Mouse (Mus musculus): ENCODE data around the gene Ulk4. TPM values are rescaled to one million over a fixed set of nuclear protein-coding genes. Genes with fewer than 3 reads are reported as not detected.

Gene Ulk4
- total RNA-seq, 1 experiment from 2014 or later: 1.1 TPM

GRCm38 (mm10) chr9:120976856-120977255, 300.1 kb downstream of the Ulk4 start:
- ATAC-seq (replicated peaks; ENCODE audit: insufficient number of reproducible peaks, low FRiP score, low TSS enrichment, poor library complexity, severe bottlenecking): no peak

GRCm38 (mm10) chr9:120976158-120976557, 300.8 kb downstream of the Ulk4 start:
- ATAC-seq (replicated peaks; ENCODE audit: insufficient number of reproducible peaks, low FRiP score, low TSS enrichment, poor library complexity, severe bottlenecking): no peak

- no peak for ATAC-seq (replicated peaks; ENCODE audit: insufficient number of reproducible peaks, low FRiP score, low TSS enrichment, poor library complexity, severe bottlenecking)
Measured at GRCm38 (mm10) chr9:120974209-120974608, 302.8 kb downstream of the Ulk4 start.

GRCm38 (mm10) chr9:120973026-120973515, 303.9 kb downstream of the Ulk4 start:
- ATAC-seq (replicated peaks; ENCODE audit: insufficient number of reproducible peaks, low FRiP score, low TSS enrichment, poor library complexity, severe bottlenecking): no peak

- ATAC-seq (replicated peaks; ENCODE audit: insufficient number of reproducible peaks, low FRiP score, low TSS enrichment, poor library complexity, severe bottlenecking): no peak
Measured at GRCm38 (mm10) chr9:120965007-120965406, 312.0 kb downstream of the Ulk4 start.

GRCm38 (mm10) chr9:120964224-120964623, 312.8 kb downstream of the Ulk4 start:
- ATAC-seq (replicated peaks; ENCODE audit: insufficient number of reproducible peaks, low FRiP score, low TSS enrichment, poor library complexity, severe bottlenecking): no peak

DNA sequence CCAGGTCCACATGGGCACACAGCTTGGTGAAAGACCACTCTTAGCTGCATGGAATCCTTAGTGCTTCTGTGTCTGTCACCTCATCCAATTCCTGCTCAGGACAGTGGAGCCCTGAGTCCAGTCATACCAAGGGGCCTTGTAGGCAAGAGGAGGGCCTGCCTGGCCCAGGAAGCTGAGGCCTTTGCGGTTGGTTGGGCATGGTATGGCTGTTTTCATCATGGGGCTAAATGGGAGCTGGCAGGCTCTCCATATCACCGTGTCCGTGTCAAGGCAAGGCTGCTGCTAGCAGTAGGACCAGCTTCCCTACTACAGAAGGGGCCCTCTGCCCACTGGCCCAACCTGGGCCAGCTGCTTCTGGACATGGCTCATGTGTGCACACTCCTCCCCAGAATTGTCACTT, 313.3 kb downstream of the Ulk4 start:
- ATAC-seq (replicated peaks; ENCODE audit: insufficient number of reproducible peaks, low FRiP score, low TSS enrichment, poor library complexity, severe bottlenecking): no peak

DNA sequence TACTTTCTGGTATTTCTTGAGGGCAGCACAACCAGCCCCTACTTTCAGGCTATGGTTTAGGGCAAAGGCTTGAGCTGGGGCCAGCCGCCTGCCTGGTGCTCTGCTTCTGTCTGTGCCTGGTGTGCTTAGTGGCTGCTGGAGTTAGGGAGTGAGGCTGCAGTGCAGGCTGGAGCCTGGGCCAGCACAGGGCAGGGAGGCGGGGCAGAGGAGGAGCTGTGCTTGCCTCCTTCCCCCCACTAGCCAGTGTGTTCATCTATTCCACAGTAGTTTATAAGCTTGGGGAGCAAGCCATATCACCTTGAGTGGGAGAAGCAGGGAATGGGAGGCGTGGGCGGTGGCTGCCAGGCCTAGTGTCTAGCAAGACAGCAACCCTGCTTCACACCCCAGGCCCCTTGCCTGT, 313.9 kb downstream of the Ulk4 start:
- no peak for ATAC-seq (replicated peaks; ENCODE audit: insufficient number of reproducible peaks, low FRiP score, low TSS enrichment, poor library complexity, severe bottlenecking)

DNA sequence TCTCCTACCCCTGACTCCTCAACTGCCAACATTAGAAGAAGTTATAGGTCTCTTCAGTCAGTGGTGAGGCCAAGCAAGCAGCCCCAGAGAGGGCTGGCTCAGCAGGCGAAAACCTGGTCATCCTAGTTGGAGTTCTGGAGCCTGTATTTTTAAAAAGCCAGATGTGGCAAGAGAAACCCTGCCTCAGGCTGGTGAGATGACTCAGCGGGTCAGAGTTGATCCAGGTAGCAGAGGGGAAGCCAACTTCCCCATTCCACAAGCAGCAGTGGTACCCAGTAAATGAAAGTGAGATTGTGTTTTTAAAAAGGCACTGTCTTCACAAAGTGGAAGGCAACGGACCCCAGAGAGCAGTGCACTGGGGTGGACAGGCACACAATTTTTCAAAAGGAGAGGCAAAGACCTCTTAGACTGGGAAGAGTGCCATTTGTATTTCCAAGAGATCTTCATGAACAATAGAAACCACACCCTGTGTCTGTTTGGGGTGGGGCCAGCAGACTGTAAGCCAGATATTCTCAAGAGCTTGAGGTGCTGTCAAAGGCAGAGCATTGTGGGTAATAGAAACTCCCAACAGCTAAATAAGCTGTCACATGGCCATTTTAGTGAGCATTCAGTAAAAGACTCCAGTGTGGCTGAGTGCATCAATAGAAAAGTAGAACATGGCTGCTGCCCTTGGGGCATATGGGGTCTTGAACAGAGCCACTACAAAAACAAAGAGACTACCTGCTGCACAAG, 314.9 kb downstream of the Ulk4 start:
- no peak for ATAC-seq (replicated peaks; ENCODE audit: insufficient number of reproducible peaks, low FRiP score, low TSS enrichment, poor library complexity, severe bottlenecking)

DNA sequence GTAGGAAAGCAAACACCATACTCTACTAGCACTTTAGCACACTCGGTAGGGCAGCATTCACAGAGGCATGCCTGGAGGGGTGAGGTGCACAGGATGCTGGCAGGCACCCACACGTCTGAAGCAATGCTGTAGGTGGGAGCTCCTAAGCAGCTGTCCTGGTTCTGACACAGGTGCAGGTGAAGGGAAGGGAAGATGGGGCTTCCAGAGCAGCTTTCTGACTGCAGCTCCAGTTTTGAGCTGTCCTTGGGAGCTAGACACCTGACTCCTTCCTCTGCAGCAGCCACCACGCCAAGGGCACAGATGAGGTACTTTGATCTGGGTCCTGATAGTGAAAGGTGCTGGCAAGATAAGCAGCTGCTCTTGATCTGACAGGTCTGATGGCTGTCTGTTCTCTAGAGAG, 315.5 kb downstream of the Ulk4 start:
- no peak for ATAC-seq (replicated peaks; ENCODE audit: insufficient number of reproducible peaks, low FRiP score, low TSS enrichment, poor library complexity, severe bottlenecking)

GRCm38 (mm10) chr9:120960611-120961010, 316.4 kb downstream of the Ulk4 start:
- ATAC-seq (replicated peaks; ENCODE audit: insufficient number of reproducible peaks, low FRiP score, low TSS enrichment, poor library complexity, severe bottlenecking): no peak

DNA sequence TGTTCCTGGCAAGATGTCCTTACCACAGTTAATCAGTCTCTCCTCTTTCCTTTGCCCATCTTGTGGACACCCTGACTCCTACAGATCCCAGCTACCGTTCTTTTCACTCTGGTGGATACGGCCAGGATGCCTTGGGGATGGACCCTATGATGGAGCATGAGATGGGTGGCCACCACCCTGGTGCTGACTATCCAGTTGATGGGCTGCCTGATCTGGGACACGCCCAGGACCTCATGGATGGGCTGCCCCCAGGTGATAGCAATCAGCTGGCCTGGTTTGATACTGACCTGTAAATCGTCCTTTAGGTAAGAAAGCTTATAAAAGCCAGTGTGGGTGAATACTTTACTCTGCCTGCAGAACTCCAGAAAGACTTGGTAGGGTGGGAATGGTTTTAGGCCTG, 317.8 kb downstream of the Ulk4 start:
- no peak for ATAC-seq (replicated peaks; ENCODE audit: insufficient number of reproducible peaks, low FRiP score, low TSS enrichment, poor library complexity, severe bottlenecking)

DNA sequence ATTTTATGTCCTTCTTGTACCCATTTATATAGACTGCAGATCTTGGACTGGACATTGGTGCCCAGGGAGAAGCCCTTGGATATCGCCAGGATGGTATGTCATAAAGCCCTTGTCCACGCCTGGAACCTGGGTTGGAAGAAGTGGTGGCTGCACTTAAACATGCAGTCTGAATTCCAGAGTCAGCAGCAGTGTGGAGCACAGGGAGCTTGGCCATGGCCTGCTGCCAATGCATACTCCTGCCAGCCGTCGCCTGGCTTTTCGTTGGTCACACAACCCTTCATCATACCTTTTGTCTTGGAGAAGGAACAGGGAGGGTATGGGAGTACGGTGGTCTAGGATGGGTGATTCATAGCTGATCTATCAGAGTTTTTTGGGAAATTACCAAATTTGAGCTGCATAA, 318.4 kb downstream of the Ulk4 start:
- ATAC-seq (replicated peaks; ENCODE audit: insufficient number of reproducible peaks, low FRiP score, low TSS enrichment, poor library complexity, severe bottlenecking): no peak

GRCm38 (mm10) chr9:120958051-120958450, 318.9 kb downstream of the Ulk4 start:
- no peak for ATAC-seq (replicated peaks; ENCODE audit: insufficient number of reproducible peaks, low FRiP score, low TSS enrichment, poor library complexity, severe bottlenecking)

- ATAC-seq (replicated peaks; ENCODE audit: insufficient number of reproducible peaks, low FRiP score, low TSS enrichment, poor library complexity, severe bottlenecking): no peak
Measured at GRCm38 (mm10) chr9:120951947-120952346, 325.1 kb downstream of the Ulk4 start.

GRCm38 (mm10) chr9:120950761-120951160, 326.2 kb downstream of the Ulk4 start:
- no peak for ATAC-seq (replicated peaks; ENCODE audit: insufficient number of reproducible peaks, low FRiP score, low TSS enrichment, poor library complexity, severe bottlenecking)

DNA sequence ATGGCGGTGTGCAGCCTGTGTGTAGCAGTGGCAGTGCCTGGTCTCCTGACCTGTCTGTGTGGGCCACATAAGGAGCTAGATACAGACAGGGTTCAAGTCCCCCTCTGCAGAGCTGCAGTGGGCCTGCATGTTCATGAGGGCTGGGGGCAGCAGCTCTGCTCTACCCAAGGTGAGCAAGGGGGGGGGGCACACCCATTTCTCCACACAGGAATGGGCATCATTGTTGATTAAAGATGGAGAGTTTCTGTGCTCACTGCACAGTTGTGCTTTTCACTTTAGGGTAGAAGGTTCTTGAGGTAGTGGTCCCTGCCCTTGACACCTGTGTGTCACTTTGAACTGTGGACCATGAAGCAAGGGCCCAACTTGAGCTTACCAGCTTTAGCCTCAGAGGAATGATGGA, 328.2 kb downstream of the Ulk4 start:
- no peak for ATAC-seq (replicated peaks; ENCODE audit: insufficient number of reproducible peaks, low FRiP score, low TSS enrichment, poor library complexity, severe bottlenecking)

- ATAC-seq (replicated peaks; ENCODE audit: insufficient number of reproducible peaks, low FRiP score, low TSS enrichment, poor library complexity, severe bottlenecking): no peak
Measured at GRCm38 (mm10) chr9:120946131-120946530, 330.9 kb downstream of the Ulk4 start.

- ATAC-seq (replicated peaks; ENCODE audit: insufficient number of reproducible peaks, low FRiP score, low TSS enrichment, poor library complexity, severe bottlenecking): no peak
Measured at GRCm38 (mm10) chr9:120944211-120944610, 332.8 kb downstream of the Ulk4 start.

- no peak for ATAC-seq (replicated peaks; ENCODE audit: insufficient number of reproducible peaks, low FRiP score, low TSS enrichment, poor library complexity, severe bottlenecking)
Measured at GRCm38 (mm10) chr9:120943757-120944156, 333.2 kb downstream of the Ulk4 start.

GRCm38 (mm10) chr9:120940858-120941257, 336.1 kb downstream of the Ulk4 start:
- ATAC-seq (replicated peaks; ENCODE audit: insufficient number of reproducible peaks, low FRiP score, low TSS enrichment, poor library complexity, severe bottlenecking): no peak

Measured in monocyte, adult 5-6 weeks (primary cell).